Mouse (Mus musculus): ENCODE results near the gene Defb36. TPM values are rescaled to one million over a fixed set of nuclear protein-coding genes. Genes with fewer than 3 reads are reported as not detected.
A peak's percentile ranks its signal among the peaks of the same experiment; 100 is the strongest.

Gene Defb36
- total RNA-seq, 2 experiments from 2014 or later: not detected

GRCm38 (mm10) chr2:152622151-152622550 is 18.0 kb downstream of the Defb36 start:
- DNase-seq (ENCODE audit: low spot score): no peak

GRCm38 (mm10) chr2:152622953-152623352 is 18.8 kb downstream of the Defb36 start, which contains the start of gene Defb25:
Gene Defb25 (minus strand): TSS chr2:152623053.
- no peak for DNase-seq (ENCODE audit: low spot score)

DNA sequence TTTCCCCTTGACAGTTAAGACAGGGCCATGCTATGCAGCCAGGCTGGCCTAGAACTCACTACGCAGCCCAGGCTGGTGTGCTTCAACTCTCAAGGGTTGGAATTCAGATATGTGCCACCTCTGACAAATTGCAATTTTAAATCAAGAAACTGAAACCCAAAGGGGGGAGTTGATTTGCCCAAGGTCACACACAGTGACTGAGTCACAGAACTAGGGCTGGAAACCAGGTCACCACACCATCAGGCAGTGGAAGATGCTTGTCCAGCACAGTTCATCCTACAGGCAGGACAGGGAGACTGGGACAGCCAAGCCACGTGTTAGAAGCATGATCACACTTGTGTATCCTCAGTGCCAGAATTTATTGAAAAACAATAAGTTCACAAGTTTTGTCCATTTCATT is 20.4 kb downstream of the Defb36 start:
- no peak for DNase-seq (ENCODE audit: low spot score)

GRCm38 (mm10) chr2:152625256-152625655 is 21.1 kb downstream of the Defb36 start:
- DNase-seq (ENCODE audit: low spot score): no peak

- no peak for DNase-seq (ENCODE audit: low spot score)
Measured at GRCm38 (mm10) chr2:152626774-152627591, 22.9 kb downstream of the Defb36 start, which contains the start of gene Rem1. Gene Rem1 (plus strand): TSS chr2:152626951.

DNA sequence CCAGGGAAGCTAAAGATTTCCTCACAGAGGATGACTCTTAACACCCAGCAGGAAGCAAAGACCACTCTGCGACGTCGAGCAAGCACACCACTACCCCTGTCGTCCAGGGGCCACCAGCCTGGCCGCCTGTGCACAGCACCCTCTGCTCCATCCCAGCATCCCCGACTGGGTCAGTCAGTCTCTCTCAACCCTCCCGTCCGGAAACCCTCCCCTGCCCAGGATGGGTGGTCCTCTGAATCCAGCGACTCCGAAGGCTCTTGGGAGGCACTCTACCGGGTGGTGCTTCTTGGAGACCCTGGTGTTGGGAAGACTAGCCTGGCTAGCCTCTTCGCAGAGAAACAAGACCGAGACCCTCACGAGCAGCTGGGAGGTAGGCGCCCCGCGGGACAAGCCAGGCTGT is 23.9 kb downstream of the Defb36 start:
- DNase-seq (ENCODE audit: low spot score): no peak

- DNase-seq (ENCODE audit: low spot score): no peak
Measured at GRCm38 (mm10) chr2:152629239-152629638, 25.1 kb downstream of the Defb36 start.

DNA sequence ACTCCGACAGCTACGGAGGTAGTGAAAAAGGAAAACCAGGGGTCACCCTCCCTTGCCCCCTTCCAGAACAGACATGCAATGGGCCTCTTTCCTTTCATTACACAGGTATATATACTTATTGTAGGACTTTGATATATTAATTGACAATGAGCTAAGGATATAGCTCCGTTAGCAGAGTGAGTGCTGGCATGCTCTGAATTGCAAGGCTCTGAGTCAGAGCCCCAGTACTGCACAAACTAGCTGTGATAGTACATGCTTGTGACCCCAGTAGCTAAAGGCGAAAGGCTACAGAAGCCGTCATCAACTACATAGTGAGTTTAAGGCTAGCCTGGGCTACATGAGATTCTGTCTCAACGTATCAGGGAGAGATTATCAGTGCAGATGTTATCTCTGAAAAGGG is 25.8 kb downstream of the Defb36 start:
- DNase-seq (ENCODE audit: low spot score): no peak

DNA sequence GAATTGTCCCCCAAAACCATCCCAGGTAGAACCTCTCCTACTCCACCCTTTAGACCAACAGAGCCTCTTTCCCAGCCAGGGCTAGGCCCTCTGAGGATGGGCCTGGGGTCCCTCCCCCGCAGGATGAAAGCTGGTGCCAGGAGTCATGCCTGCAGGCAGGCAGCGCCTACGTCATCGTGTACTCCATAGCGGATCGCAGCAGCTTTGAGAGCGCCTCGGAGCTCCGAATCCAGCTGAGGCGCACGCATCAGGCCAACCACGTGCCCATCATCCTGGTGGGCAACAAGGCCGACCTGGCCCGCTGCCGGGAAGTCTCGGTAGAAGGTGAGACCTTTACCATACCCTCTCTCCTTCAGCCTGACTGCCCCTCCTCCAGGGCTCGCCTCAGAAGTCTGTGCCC is 29.2 kb downstream of the Defb36 start:
- no peak for DNase-seq (ENCODE audit: low spot score)

DNA sequence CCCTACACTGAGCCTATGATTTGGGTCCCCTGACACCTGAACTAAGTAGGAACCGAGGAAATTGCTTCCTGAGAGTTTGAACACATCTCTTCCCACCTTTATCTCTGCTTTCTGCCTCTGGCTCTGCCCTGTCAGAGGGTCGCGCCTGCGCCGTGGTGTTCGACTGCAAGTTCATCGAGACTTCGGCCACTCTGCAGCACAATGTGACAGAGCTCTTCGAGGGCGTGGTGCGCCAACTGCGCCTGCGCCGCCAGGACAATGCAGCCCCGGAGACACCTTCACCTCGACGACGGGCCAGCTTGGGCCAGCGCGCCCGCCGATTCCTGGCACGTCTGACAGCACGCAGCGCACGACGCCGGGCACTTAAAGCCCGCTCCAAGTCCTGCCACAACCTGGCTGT is 30.2 kb downstream of the Defb36 start:
- DNase-seq (ENCODE audit: low spot score): no peak

GRCm38 (mm10) chr2:152636246-152637005 is 32.3 kb downstream of the Defb36 start:
- peak; percentile 72 for DNase-seq (ENCODE audit: low spot score)

DNA sequence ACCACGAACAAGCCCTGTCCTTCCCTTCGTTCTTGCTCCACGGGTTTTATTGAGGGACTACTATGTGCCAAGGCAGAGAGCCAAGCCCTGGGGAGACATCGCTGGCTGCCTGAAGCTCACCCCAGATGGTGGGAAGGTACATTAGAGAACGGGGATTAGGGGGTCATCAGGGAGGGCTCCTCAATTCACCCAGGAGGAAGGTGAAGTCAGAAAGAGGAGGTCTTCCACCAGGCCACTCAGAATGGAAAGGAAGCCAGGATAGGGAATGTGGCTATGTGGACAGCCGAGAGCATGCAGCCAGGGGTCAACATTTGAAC is 32.8 kb downstream of the Defb36 start:
- DNase-seq (ENCODE audit: low spot score): no peak

DNA sequence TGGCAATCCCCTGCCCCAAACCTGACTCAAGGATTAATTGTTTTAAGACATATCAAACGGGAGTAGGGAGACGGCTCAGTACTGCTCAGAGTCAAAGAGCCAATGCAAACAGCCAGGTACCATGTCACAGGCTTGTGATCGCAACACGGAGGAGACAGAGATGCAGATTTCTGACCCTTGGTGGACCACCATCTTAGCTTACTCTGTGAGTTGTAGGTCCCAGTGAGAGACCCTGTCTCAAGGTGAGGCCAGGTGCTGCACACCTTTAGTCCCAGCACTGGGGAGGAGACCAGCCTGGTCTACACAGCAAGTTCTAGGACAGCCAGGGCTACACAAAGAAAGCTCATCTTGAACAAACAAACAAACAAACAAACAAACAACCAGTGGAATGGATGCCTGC is 33.3 kb downstream of the Defb36 start:
- no peak for DNase-seq (ENCODE audit: low spot score)

GRCm38 (mm10) chr2:152638865-152639264 is 34.7 kb downstream of the Defb36 start:
- DNase-seq (ENCODE audit: low spot score): no peak

DNA sequence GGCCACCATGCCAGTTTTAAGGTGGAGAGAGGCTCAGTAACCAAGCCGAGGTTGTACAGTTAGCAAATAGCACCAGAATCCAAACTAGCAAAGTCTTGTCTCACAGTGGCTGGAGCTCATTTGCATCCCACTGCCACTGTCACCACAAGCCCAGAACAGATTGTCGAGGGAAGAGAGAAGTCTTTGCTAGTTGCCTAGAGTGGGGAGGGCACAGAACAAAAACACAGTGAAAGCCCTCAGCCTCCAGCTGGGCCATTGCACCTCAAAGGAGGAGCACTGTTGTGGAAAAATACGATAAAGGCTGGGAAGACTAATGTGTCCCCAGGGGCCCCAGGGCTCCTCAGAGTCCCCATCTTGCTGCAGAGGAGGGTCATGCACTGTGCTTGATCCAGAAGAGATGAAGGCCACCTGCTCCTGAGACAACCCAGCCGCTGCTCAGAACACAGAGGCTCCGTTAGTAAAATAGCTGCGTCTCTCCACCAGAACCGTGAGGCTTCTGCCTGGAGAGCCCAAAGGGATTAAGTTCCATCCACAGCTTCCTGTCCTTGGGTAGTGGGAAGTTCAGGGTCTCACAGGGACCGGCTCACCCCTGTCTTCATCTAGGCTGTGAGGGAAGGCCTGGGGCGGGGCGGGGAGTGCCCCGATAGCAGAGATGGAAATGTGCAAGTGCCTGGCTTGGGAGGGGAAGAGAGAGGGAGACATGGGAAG is 35.4 kb downstream of the Defb36 start:
- DNase-seq (ENCODE audit: low spot score): no peak

GRCm38 (mm10) chr2:152652901-152653620 is 48.9 kb downstream of the Defb36 start:
- DNase-seq (ENCODE audit: low spot score): peak; percentile 69

- DNase-seq (ENCODE audit: low spot score): peak; percentile 43
Measured at GRCm38 (mm10) chr2:152653874-152654715, 50.0 kb downstream of the Defb36 start.

DNA sequence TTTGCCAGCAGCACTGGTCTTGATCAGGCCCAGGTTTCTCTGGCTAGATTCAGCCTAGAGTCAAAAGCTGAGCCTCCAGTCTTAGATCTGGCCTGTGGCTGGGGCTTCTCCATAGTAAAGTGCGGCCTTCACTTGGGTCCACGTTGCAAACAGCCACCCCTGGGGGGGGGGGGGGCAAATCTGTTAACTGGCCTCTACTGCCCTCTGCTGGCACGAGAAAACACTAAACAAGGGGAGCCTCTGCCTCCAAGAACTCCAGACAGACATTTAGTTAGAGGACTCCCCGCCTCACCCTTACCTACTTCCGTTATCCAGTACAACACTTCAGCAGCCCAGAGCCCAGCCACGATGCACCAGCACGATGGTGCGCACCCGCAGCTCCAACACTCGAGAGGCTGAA is 53.3 kb downstream of the Defb36 start:
- peak; percentile 31 for DNase-seq (ENCODE audit: low spot score)

DNA sequence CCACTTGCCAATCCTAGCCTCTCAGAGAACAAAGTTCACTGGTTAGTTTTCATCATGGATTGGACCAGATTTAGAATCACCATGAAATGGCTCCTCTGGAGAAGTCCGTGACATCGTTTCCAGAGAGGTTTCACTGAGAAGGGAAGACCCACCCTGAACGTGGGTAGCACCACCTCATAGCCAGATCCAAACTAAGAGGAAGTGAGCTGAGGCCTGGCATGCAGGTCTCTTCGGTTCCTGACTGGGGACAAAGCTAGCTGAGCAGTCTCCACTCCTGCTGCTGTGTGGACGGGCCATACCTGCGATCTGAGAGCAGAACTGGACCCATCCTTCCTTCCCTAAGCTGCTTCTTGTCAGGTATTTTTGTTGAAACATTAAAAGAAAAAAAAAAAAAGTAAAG is 57.0 kb downstream of the Defb36 start:
- DNase-seq (ENCODE audit: low spot score): no peak
